Mouse (Mus musculus) bone marrow macrophage, adult 2 months (primary cell): Measurements from ENCODE around the gene Klhl42. TPM values are rescaled to one million over a fixed set of nuclear protein-coding genes. Genes with fewer than 3 reads are reported as not detected.

ENCODE experiments used
- H3K27ac ChIP-seq: 2 replicates; pipeline ENCODE4 v1.5.1; 2012; ENCODE audit warnings: low read depth, low read length; ENCODE audit not compliant: insufficient read depth
- H3K4me1 ChIP-seq: 2 replicates; pipeline ENCODE4 v1.6.1; 2012; ENCODE audit warnings: low read length; ENCODE audit not compliant: control insufficient read depth, insufficient read depth
- H3K4me3 ChIP-seq: 2 replicates; pipeline ENCODE4 v1.5.1; 2012; ENCODE audit warnings: mild to moderate bottlenecking, low read length, moderate library complexity; ENCODE audit not compliant: insufficient read depth
- CTCF ChIP-seq: IDR thresholded peaks from 2 replicates; pipeline ENCODE4 v1.5.1; 2012; ENCODE audit warnings: low read depth, mild to moderate bottlenecking, low read length, moderate library complexity
- POLR2A ChIP-seq: IDR thresholded peaks from 2 replicates; pipeline ENCODE4 v1.6.1; 2012; ENCODE audit warnings: mild to moderate bottlenecking, low read depth, low read length, borderline replicate concordance
- polyA plus RNA-seq: library from polyadenylated mRNA; stranded (reverse); fragments of >200 nt; gene quantifications from 2 replicates; pipeline ENCODE4 v1.2.4, GENCODE M21; 2012; ENCODE audit not compliant: missing spikeins, insufficient read depth, insufficient read length

The Klhl42 gene
- polyA plus RNA-seq, 1 experiment = 5.1 TPM

GRCm38 (mm10) chr6:147087736-147088135 is 3.4 kb upstream of the Klhl42 start:
- Histone ChIP-seq H3K27ac (no peak overlapping the region), H3K4me1 (0 out of 2 replicates have a peak, but pooled peaks cover 4% of the 10 kb centered on the region), H3K4me3 (no peak overlapping the region)
- no peak for TF ChIP-seq CTCF
- TF ChIP-seq POLR2A = no peak

GRCm38 (mm10) chr6:147088517-147088916 is 2.7 kb upstream of the Klhl42 start:
- no peak overlapping the region for H3K4me3 ChIP-seq
- 0 out of 2 replicates have a peak, but pooled peaks cover 9% of the 10 kb centered on the region for H3K4me1 ChIP-seq
- H3K27ac ChIP-seq = no peak overlapping the region
- TF ChIP-seq POLR2A = no peak
- no peak for TF ChIP-seq CTCF

GRCm38 (mm10) chr6:147090191-147090590 is 988 bp upstream of the Klhl42 start:
- TF ChIP-seq POLR2A (no peak), CTCF (no peak)
- Histone ChIP-seq H3K27ac (no peak overlapping the region), H3K4me1 (peaks cover 18% of the 10 kb centered on the region), H3K4me3 (0 out of 2 replicates have a peak overlapping the region, but pooled peaks have one; percentile 86)

GRCm38 (mm10) chr6:147092136-147092535 is 957 bp downstream of the Klhl42 start:
- no peak for TF ChIP-seq POLR2A
- TF ChIP-seq CTCF = no peak

GRCm38 (mm10) chr6:147094771-147095170 is 3.6 kb downstream of the Klhl42 start:
- no peak for TF ChIP-seq CTCF
- TF ChIP-seq POLR2A = no peak
- no peak overlapping the region for H3K4me3 ChIP-seq
- peaks cover 28% of the 10 kb centered on the region for H3K4me1 ChIP-seq
- no peak overlapping the region for H3K27ac ChIP-seq

More at GRCm38 (mm10) chr6:147092136-147092535, 957 bp downstream of the Klhl42 start:
- Histone ChIP-seq H3K27ac (no peak overlapping the region), H3K4me3 (peak overlapping the region; percentile 86), H3K4me1 (peaks cover 18% of the 10 kb centered on the region)

- TF ChIP-seq CTCF (no peak), POLR2A (no peak)
- Histone ChIP-seq H3K4me1 (peaks cover 26% of the 10 kb centered on the region), H3K4me3 (no peak overlapping the region), H3K27ac (no peak overlapping the region)
Observed at GRCm38 (mm10) chr6:147096109-147096508, 4.9 kb downstream of the Klhl42 start.

GRCm38 (mm10) chr6:147096934-147097333 is 5.8 kb downstream of the Klhl42 start:
- Histone ChIP-seq H3K27ac (no peak overlapping the region), H3K4me3 (no peak overlapping the region), H3K4me1 (peaks cover 26% of the 10 kb centered on the region)
- TF ChIP-seq CTCF = no peak
- TF ChIP-seq POLR2A = no peak

- Histone ChIP-seq H3K4me3 (no peak overlapping the region), H3K4me1 (peaks cover 26% of the 10 kb centered on the region), H3K27ac (no peak overlapping the region)
- TF ChIP-seq POLR2A = no peak
- no peak for TF ChIP-seq CTCF
Observed at GRCm38 (mm10) chr6:147097346-147097929, 6.3 kb downstream of the Klhl42 start.

GRCm38 (mm10) chr6:147099458-147100277 is 8.5 kb downstream of the Klhl42 start:
- TF ChIP-seq CTCF (no peak), POLR2A (no peak)
- Histone ChIP-seq H3K4me1 (peaks cover 11% of the 10 kb centered on the region), H3K27ac (no peak overlapping the region), H3K4me3 (no peak overlapping the region)

GRCm38 (mm10) chr6:147102293-147102692 is 11.1 kb downstream of the Klhl42 start:
- no peak for TF ChIP-seq CTCF
- TF ChIP-seq POLR2A = no peak
- Histone ChIP-seq H3K4me3 (no peak overlapping the region), H3K27ac (no peak overlapping the region), H3K4me1 (peaks cover 10% of the 10 kb centered on the region)

- Histone ChIP-seq H3K4me3 (no peak overlapping the region), H3K4me1 (no peaks in the 10 kb centered on the region), H3K27ac (no peak overlapping the region)
- TF ChIP-seq POLR2A (no peak), CTCF (no peak)
Observed at GRCm38 (mm10) chr6:147105529-147105928, 14.3 kb downstream of the Klhl42 start.
